Mouse (Mus musculus) WW6 (cell line): ENCODE results near the gene Psme2.

ENCODE experiments used
- DNase-seq: peaks from one replicate; pipeline ENCODE4 v3.0.0-alpha.2; 2013; ENCODE audit warnings: low read depth, low spot score

Gene Psme2

DNA sequence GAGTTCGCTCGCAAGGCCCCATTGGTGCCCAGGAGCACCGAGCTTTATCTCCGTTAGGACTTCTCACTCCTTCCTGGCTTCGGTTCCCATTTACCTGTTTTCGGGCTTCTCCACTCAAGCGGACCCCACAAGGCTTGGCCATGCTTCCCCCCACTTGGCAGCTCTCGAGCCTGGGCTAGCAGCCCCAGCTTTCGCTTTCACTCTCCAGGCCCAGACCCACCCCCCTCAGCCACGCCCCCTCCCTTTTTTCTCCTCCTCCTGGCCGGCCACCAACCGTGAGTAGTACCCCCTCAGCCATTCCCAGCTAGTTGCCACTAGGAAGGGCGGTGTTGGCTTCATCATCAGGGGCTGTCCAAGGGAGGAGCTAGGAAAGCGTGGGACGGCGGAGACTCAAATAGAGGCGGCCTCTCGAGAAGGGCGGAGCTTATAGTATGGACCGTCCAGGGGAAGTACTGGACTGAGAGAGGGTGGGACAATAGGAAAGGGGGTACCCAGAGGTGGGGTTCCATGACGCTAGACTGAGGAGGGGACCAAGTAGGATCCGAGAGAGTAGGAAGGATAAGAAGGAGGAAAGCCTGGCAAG is at the start of gene Psme2:
Gene Psme2, minus strand, starts transcription at position 366 of the 583 bp plus-strand sequence.
- DNase-seq = peak; percentile 89

- DNase-seq = no peak
These were observed 46.9 kb upstream of the Psme2 start, which contains the start of gene Gm49378 for GRCm38 (mm10) chr14:55637795-55638194. Gene Gm49378, minus strand, starts transcription at chr14:55637895.

- DNase-seq = peak; percentile 71
These were observed 44.7 kb upstream of the Psme2 start, which contains the start of gene Ipo4 for GRCm38 (mm10) chr14:55635523-55636007. Gene Ipo4, minus strand, starts transcription at chr14:55635957.

GRCm38 (mm10) chr14:55634874-55635522 is 44.1 kb upstream of the Psme2 start:
- DNase-seq = no peak

DNA sequence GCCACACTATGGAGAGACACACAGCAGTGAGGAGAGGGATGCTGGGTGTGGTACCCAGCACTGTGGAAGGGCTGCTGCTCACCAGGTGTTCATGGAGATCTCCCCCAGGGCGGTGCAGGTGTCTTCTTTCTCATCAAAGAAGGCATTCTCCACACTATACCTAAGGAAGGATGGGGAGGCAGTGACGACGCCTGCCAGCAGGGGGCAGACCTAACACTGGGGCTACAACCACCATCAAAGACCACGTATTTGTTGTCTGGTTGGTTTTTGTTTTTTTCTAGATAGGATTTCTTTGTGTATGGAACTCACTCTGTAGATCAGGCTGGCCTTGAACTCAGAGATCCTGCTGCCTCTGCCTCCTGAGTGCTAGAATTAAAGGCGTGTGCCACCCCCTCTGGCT is 38.4 kb upstream of the Psme2 start:
- no peak for DNase-seq

GRCm38 (mm10) chr14:55628077-55628827 is 37.3 kb upstream of the Psme2 start:
- DNase-seq = no peak

DNA sequence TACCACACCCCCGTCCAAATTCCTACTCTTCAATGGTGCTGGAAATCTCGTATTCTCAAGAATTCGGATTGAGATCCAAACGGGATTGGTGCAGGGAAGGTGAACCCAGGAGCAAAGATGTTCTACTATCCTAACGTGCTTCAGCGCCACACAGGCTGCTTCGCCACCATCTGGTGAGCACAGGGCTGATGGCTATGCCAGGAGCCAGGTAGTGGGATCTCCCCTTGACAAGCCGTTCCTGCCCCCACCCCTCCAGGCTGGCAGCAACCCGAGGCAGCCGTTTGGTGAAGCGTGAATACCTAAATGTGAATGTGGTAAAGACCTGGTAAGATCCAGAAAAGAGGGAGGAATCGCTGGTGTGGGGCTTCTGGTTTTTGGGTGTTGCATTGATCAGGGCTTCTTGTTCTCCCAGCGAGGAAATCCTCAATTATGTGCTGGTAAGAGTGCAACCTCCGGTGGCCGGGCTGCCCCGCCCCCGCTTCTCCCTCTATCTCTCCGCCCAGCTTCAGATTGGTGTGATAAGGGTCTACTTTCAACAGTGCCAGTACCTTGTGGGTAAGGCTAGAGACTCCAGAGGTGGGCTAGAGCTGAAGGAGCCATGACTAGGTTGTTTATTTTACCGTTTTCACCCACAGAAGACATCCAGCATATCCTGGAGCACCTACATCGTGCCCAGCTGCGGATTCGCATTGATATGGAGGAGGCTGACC is 27.7 kb upstream of the Psme2 start:
- DNase-seq = no peak

DNA sequence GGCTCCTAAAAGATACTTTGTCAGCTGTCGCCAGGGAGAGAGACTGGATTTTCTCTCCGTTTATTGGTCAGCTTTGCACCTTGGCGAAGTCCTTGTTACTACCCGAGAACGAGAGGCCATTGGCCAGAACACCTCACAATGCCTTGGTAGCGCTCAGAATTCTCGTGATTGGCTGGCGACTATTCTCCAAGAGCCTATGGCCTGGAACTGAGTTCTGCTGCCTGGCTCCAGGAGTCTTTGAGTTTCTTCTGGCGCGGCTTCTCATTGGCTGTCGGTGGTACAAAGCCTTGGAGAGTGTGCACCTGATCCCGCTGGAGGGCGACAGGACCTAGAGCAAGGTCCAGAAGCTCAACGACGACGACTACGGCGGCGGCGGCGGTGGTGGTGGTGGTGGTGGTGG is 26.9 kb upstream of the Psme2 start, which contains the start of gene Rec8:
Gene Rec8, plus strand, starts transcription at position 216 of the 400 bp plus-strand sequence.
- DNase-seq = peak; percentile 80

- no peak for DNase-seq
These were observed 25.9 kb upstream of the Psme2 start for GRCm38 (mm10) chr14:55616844-55617243.

GRCm38 (mm10) chr14:55615876-55616275 is 25.0 kb upstream of the Psme2 start:
- no peak for DNase-seq

- DNase-seq = no peak
These were observed 23.8 kb upstream of the Psme2 start for GRCm38 (mm10) chr14:55614565-55615178.

DNA sequence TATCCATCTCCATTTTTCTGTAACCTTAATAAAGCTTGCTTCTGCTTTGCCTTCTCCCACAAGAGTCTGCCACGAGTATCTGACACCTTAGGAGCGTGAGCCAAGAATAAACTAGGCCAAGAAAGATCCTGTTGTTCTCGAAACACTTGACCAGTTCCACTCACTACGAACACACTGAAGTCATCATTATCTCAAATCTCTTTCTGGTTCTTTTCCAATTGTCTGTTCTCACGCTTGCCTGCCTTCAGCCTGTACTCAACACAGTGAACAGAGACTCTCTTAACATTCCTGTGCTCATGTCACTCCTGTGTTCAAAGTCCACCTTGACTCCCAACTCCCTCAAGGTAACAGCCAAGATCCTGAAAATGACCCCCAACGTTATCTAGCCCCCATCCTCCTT is 22.4 kb upstream of the Psme2 start:
- DNase-seq = no peak

- no peak for DNase-seq
These were observed 17.4 kb upstream of the Psme2 start for GRCm38 (mm10) chr14:55608339-55608738.

GRCm38 (mm10) chr14:55605743-55606459 is 15.0 kb upstream of the Psme2 start:
- no peak for DNase-seq

DNA sequence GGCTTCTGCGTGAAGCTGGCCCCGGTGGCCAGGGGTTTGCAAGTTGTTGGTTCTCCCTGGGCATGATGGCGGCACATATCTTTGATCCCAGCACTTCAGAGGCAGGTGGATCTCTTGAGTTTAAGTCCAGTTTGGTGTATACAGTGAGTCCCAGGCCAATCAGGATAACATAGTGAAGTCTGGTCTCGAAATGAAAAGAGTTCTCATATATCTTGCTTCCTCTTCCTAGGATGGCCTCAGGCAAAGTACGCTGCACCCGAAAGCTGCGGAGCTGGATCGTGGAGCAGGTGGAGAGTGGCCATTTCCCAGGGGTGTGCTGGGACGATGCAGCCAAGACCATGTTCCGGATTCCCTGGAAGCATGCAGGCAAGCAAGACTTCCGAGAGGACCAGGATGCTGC is 13.9 kb upstream of the Psme2 start:
- DNase-seq = no peak

DNA sequence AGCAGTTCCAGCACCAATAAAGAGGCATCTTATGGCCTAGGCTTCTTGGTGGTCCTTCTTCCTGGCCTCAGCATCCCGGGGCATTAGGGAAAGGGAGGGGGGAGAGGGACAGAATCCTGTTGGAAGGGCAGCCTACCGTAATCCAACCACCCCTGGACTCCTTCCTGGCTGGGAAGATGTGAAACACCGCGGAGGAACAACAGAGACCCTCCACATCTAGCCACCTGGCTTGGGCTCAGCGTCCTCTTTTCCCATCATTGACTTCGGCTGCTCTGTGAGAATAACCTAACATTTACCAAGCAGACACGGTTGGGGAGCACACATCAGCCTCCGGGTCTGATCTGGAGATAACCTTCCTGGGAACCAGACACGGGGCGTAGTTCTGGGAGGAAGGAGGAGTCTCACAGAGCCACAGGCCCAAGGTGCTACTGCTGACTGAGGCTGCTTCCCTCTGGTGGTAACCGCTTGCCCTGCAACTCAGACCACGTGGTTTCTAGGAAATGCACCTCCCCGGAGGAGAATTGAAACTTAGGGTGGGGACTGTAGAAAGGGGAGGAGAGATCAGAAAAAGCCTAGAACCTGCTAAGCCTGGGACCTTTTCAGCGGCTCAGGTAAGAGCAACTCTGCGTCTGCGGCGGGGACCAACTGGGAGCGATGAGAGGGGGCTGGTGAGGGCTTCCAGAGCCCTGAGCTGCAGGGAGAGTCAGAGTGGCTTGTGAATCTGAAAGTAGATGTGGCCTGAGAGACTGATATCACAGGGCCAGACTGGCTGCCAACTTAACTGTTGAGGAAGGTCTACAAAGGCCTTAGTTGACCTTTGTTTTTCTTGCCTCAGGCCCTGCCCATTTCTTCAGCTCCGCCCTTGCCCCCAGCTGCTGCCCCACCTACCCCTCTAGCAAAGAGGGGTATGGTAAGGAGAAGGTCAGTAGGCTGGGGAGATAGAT is 13.0 kb upstream of the Psme2 start:
- peak; percentile 92 for DNase-seq

- DNase-seq = no peak
These were observed 12.3 kb upstream of the Psme2 start, which contains the start of gene Irf9 for GRCm38 (mm10) chr14:55603271-55603632. Gene Irf9, plus strand, starts transcription at chr14:55603571.

GRCm38 (mm10) chr14:55598521-55599390 is 7.8 kb upstream of the Psme2 start:
- DNase-seq = no peak
